Mouse (Mus musculus): ENCODE measurements around the gene Dcaf17. TPM values are rescaled to one million over a fixed set of nuclear protein-coding genes. Genes with fewer than 3 reads are reported as not detected.

Gene Dcaf17
- polyA plus RNA-seq, 1 experiment from 2014 or later: 32.0 TPM

GRCm38 (mm10) chr2:71025576-71026315, 29.4 kb upstream of the Dcaf17 start:
- WGBS: 59% methylated on average over 12 of the region's 12 CpGs
- Histone ChIP-seq H3K4me2 (ENCODE audit: low read length) (no peak overlapping the region), H3K36me3 (ENCODE audit: control insufficient read depth, insufficient read depth, low read length) (no peaks in the 10 kb centered on the region), H3K27ac (ENCODE audit: low read depth, low read length) (no peak overlapping the region), H3K27me3 (replicated peaks; ENCODE audit: control insufficient read depth, insufficient read depth, low read length) (no peaks in the 10 kb centered on the region), H3K9me3 (ENCODE audit: control insufficient read depth, low read length) (no peaks in the 10 kb centered on the region), H3K4me1 (ENCODE audit: control insufficient read depth, insufficient read depth, low read depth, low read length) (no peaks in the 10 kb centered on the region), H3K4me3 (ENCODE audit: low read length) (no peak overlapping the region), H3K9ac (ENCODE audit: low read depth, low read length) (no peak overlapping the region)
- ATAC-seq: no peak

GRCm38 (mm10) chr2:71026787-71027186, 28.3 kb upstream of the Dcaf17 start:
- no peak overlapping the region for H3K9ac ChIP-seq (ENCODE audit: low read depth, low read length)
- no peak overlapping the region for H3K4me3 ChIP-seq (ENCODE audit: low read length)
- H3K36me3 ChIP-seq (ENCODE audit: control insufficient read depth, insufficient read depth, low read length): no peaks in the 10 kb centered on the region
- no peak overlapping the region for H3K4me2 ChIP-seq (ENCODE audit: low read length)
- WGBS: 42% methylated on average over 5 of the region's 5 CpGs
- no peaks in the 10 kb centered on the region for H3K4me1 ChIP-seq (ENCODE audit: control insufficient read depth, insufficient read depth, low read depth, low read length)
- H3K9me3 ChIP-seq (ENCODE audit: control insufficient read depth, low read length): no peaks in the 10 kb centered on the region
- no peak overlapping the region for H3K27ac ChIP-seq (ENCODE audit: low read depth, low read length)
- no peaks in the 10 kb centered on the region for H3K27me3 ChIP-seq (replicated peaks; ENCODE audit: control insufficient read depth, insufficient read depth, low read length)
- peak; percentile 79; the same call in 1 of the 2 replicates for ATAC-seq

GRCm38 (mm10) chr2:71027631-71028030, 27.5 kb upstream of the Dcaf17 start:
- no peak overlapping the region for H3K4me3 ChIP-seq (ENCODE audit: low read length)
- no peak overlapping the region for H3K4me2 ChIP-seq (ENCODE audit: low read length)
- no peak overlapping the region for H3K27ac ChIP-seq (ENCODE audit: low read depth, low read length)
- no peaks in the 10 kb centered on the region for H3K27me3 ChIP-seq (replicated peaks; ENCODE audit: control insufficient read depth, insufficient read depth, low read length)
- no peaks in the 10 kb centered on the region for H3K4me1 ChIP-seq (ENCODE audit: control insufficient read depth, insufficient read depth, low read depth, low read length)
- H3K9me3 ChIP-seq (ENCODE audit: control insufficient read depth, low read length): no peaks in the 10 kb centered on the region
- ATAC-seq: no peak
- H3K36me3 ChIP-seq (ENCODE audit: control insufficient read depth, insufficient read depth, low read length): no peaks in the 10 kb centered on the region
- H3K9ac ChIP-seq (ENCODE audit: low read depth, low read length): no peak overlapping the region
- WGBS: 98% methylated on average over 9 of the region's 9 CpGs

- no peaks in the 10 kb centered on the region for H3K36me3 ChIP-seq (ENCODE audit: control insufficient read depth, insufficient read depth, low read length)
- H3K27ac ChIP-seq (ENCODE audit: low read depth, low read length): no peak overlapping the region
- no peak overlapping the region for H3K4me3 ChIP-seq (ENCODE audit: low read length)
- peaks cover 4% of the 10 kb centered on the region; the same call in 1 of the 2 replicates for H3K4me1 ChIP-seq (ENCODE audit: control insufficient read depth, insufficient read depth, low read depth, low read length)
- H3K4me2 ChIP-seq (ENCODE audit: low read length): no peak overlapping the region
- no peaks in the 10 kb centered on the region for H3K27me3 ChIP-seq (replicated peaks; ENCODE audit: control insufficient read depth, insufficient read depth, low read length)
- ATAC-seq: no peak
- H3K9me3 ChIP-seq (ENCODE audit: control insufficient read depth, low read length): no peaks in the 10 kb centered on the region
- H3K9ac ChIP-seq (ENCODE audit: low read depth, low read length): no peak overlapping the region
- WGBS: 81% methylated on average over 2 of the region's 2 CpGs
These were observed 24.5 kb upstream of the Dcaf17 start for GRCm38 (mm10) chr2:71030663-71031062.

GRCm38 (mm10) chr2:71031973-71032794, 22.9 kb upstream of the Dcaf17 start:
- no peak overlapping the region for H3K27ac ChIP-seq (ENCODE audit: low read depth, low read length)
- no peaks in the 10 kb centered on the region for H3K9me3 ChIP-seq (ENCODE audit: control insufficient read depth, low read length)
- H3K4me3 ChIP-seq (ENCODE audit: low read length): no peak overlapping the region
- H3K36me3 ChIP-seq (ENCODE audit: control insufficient read depth, insufficient read depth, low read length): no peaks in the 10 kb centered on the region
- no peaks in the 10 kb centered on the region for H3K27me3 ChIP-seq (replicated peaks; ENCODE audit: control insufficient read depth, insufficient read depth, low read length)
- no peak overlapping the region for H3K9ac ChIP-seq (ENCODE audit: low read depth, low read length)
- ATAC-seq: peak; percentile 54; the same call in 1 of the 2 replicates
- peak overlapping the region; percentile 17; the same call in 1 of the 2 replicates for H3K4me2 ChIP-seq (ENCODE audit: low read length)
- 67% methylated on average over 18 of the region's 18 CpGs for WGBS
- peaks cover 4% of the 10 kb centered on the region; the same call in 1 of the 2 replicates for H3K4me1 ChIP-seq (ENCODE audit: control insufficient read depth, insufficient read depth, low read depth, low read length)

- H3K4me1 ChIP-seq (ENCODE audit: control insufficient read depth, insufficient read depth, low read depth, low read length): peaks cover 4% of the 10 kb centered on the region; the same call in 1 of the 2 replicates
- WGBS: 88% methylated on average over 4 of the region's 4 CpGs
- H3K4me3 ChIP-seq (ENCODE audit: low read length): no peak overlapping the region
- H3K9me3 ChIP-seq (ENCODE audit: control insufficient read depth, low read length): no peaks in the 10 kb centered on the region
- no peak for ATAC-seq
- no peak overlapping the region for H3K27ac ChIP-seq (ENCODE audit: low read depth, low read length)
- H3K36me3 ChIP-seq (ENCODE audit: control insufficient read depth, insufficient read depth, low read length): no peaks in the 10 kb centered on the region
- no peaks in the 10 kb centered on the region for H3K27me3 ChIP-seq (replicated peaks; ENCODE audit: control insufficient read depth, insufficient read depth, low read length)
- H3K4me2 ChIP-seq (ENCODE audit: low read length): no peak overlapping the region
- no peak overlapping the region for H3K9ac ChIP-seq (ENCODE audit: low read depth, low read length)
These were observed 22.1 kb upstream of the Dcaf17 start for GRCm38 (mm10) chr2:71033014-71033413.

- no peak overlapping the region for H3K4me3 ChIP-seq (ENCODE audit: low read length)
- 32% methylated on average over 8 of the region's 8 CpGs for WGBS
- peaks cover 4% of the 10 kb centered on the region; the same call in 1 of the 2 replicates for H3K4me1 ChIP-seq (ENCODE audit: control insufficient read depth, insufficient read depth, low read depth, low read length)
- H3K27ac ChIP-seq (ENCODE audit: low read depth, low read length): no peak overlapping the region
- no peaks in the 10 kb centered on the region for H3K27me3 ChIP-seq (replicated peaks; ENCODE audit: control insufficient read depth, insufficient read depth, low read length)
- no peaks in the 10 kb centered on the region for H3K36me3 ChIP-seq (ENCODE audit: control insufficient read depth, insufficient read depth, low read length)
- no peak for ATAC-seq
- H3K9ac ChIP-seq (ENCODE audit: low read depth, low read length): no peak overlapping the region
- no peaks in the 10 kb centered on the region for H3K9me3 ChIP-seq (ENCODE audit: control insufficient read depth, low read length)
- H3K4me2 ChIP-seq (ENCODE audit: low read length): no peak overlapping the region
These were observed 21.1 kb upstream of the Dcaf17 start for GRCm38 (mm10) chr2:71033987-71034386.

- no peak for ATAC-seq
- H3K27me3 ChIP-seq (replicated peaks; ENCODE audit: control insufficient read depth, insufficient read depth, low read length): no peaks in the 10 kb centered on the region
- WGBS: 89% methylated on average over 6 of the region's 6 CpGs
- no peaks in the 10 kb centered on the region for H3K36me3 ChIP-seq (ENCODE audit: control insufficient read depth, insufficient read depth, low read length)
- H3K9ac ChIP-seq (ENCODE audit: low read depth, low read length): no peak overlapping the region
- no peaks in the 10 kb centered on the region for H3K9me3 ChIP-seq (ENCODE audit: control insufficient read depth, low read length)
- no peak overlapping the region for H3K4me3 ChIP-seq (ENCODE audit: low read length)
- no peak overlapping the region for H3K4me2 ChIP-seq (ENCODE audit: low read length)
- H3K27ac ChIP-seq (ENCODE audit: low read depth, low read length): no peak overlapping the region
- peaks cover 6% of the 10 kb centered on the region; the same call in 1 of the 2 replicates for H3K4me1 ChIP-seq (ENCODE audit: control insufficient read depth, insufficient read depth, low read depth, low read length)
These were observed 17.7 kb upstream of the Dcaf17 start for GRCm38 (mm10) chr2:71037447-71037846.

- Histone ChIP-seq H3K27me3 (replicated peaks; ENCODE audit: control insufficient read depth, insufficient read depth, low read length) (no peaks in the 10 kb centered on the region), H3K4me3 (ENCODE audit: low read length) (no peak overlapping the region), H3K4me2 (ENCODE audit: low read length) (peak overlapping the region; percentile 51), H3K9ac (ENCODE audit: low read depth, low read length) (no peak overlapping the region), H3K36me3 (ENCODE audit: control insufficient read depth, insufficient read depth, low read length) (no peaks in the 10 kb centered on the region), H3K9me3 (ENCODE audit: control insufficient read depth, low read length) (no peaks in the 10 kb centered on the region), H3K27ac (ENCODE audit: low read depth, low read length) (no peak overlapping the region; the same call in 1 of the 2 replicates), H3K4me1 (ENCODE audit: control insufficient read depth, insufficient read depth, low read depth, low read length) (peaks cover 2% of the 10 kb centered on the region; the same call in 1 of the 2 replicates)
- 41% methylated on average over 11 of the region's 11 CpGs for WGBS
- ATAC-seq: peak; percentile 80
These were observed 15.5 kb upstream of the Dcaf17 start for GRCm38 (mm10) chr2:71039522-71040121.
